Mouse (Mus musculus) thymus, adult 2 months (tissue): Measurements from ENCODE around the gene Itgb8.

Source experiments
- CTCF ChIP-seq: fragments of 200-500 bp; IDR thresholded peaks from 2 replicates; pipeline ENCODE4 v1.5.1; 2012; ENCODE audit warnings: mild to moderate bottlenecking, control low read depth, low read length, moderate library complexity, borderline replicate concordance; ENCODE audit not compliant: control insufficient read depth, poor library complexity, insufficient read depth; ENCODE audit errors: extremely low read depth
- POLR2A ChIP-seq: fragments of 200-500 bp; IDR thresholded peaks from 2 replicates; pipeline ENCODE4 v1.6.1; 2012; ENCODE audit warnings: mild to moderate bottlenecking, low read length, control low read depth, moderate library complexity; ENCODE audit not compliant: control insufficient read depth, poor library complexity, insufficient read depth; ENCODE audit errors: extremely low read depth

GRCm38 (mm10) chr12:119241071-119241470, 2.5 kb upstream of the Itgb8 start:
- TF ChIP-seq CTCF (no peak), POLR2A (no peak)
